Mouse (Mus musculus): ENCODE data around the gene Gm37240.

Gene Gm37240

DNA sequence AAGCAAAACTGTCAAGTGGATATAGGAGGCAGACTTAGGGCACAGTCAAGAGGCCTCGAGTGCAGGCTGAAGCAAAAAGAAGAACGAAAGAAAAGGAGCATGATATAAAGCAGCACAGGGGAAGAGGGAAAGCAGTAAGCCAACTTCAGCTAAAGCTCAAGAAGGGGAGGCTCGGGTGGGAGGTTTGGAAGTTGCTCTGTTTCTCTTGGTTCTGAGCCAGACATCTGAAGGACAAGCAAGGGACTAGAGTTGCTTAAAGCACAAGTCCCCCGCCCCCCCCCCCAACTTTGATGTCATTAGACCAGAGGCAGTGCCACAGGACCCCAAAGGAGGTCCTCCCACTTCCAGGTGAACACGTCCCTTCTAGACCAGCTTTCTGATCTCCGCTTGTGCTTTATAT, 433.3 kb downstream of the Gm37240 start:
- in situ Hi-C loops (cut with MboI; ENCODE audit: low sequenced_read_pairs) = no loop called here

GRCm38 (mm10) chr3:85449461-85449860, 437.9 kb downstream of the Gm37240 start:
- in situ Hi-C loops (cut with MboI; ENCODE audit: low sequenced_read_pairs) = no loop called here

DNA sequence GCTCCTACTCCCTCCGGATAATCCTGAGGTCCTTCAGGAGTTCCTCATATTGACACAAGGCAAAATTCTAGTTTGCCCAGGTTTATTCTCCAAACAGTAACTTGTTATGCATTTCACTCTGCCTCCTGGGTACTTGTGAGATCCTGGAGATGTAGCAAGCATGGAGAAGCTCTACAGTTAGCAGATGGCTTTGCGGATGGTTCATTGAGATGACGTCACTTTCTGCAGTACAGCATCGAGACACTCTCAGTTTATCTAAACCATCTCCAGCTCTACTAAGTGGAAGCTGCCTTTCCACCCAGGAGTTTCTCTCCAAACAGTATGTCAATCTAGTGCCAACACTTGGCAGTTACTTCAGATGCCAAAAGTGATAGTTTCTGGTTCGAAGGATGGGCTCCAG, 444.5 kb downstream of the Gm37240 start:
- in situ Hi-C loops (cut with MboI; ENCODE audit: low sequenced_read_pairs) = no loop called here

DNA sequence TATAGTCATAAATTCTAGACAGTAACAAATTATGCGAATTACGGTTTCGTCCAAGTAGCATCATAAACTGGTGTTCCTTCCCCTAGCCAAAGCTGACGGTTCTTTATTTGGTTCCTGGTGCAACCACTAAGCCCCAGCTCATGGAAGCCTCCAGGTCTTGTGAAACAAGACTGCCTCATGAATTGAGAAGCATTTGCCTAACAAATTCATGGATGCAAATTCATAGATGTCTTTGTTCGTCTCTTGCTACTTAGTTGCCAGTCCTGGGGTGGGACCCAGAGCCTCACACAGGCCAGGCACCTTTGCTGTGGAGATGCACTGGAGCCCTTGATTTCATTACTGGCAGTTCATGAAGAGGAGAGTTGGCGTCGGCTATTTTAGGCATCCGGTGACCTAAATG, 445.1 kb downstream of the Gm37240 start:
- in situ Hi-C loops (cut with MboI; ENCODE audit: low sequenced_read_pairs) = no loop called here

- in situ Hi-C loops (cut with MboI; ENCODE audit: low sequenced_read_pairs) = no loop called here
Observed at GRCm38 (mm10) chr3:85435406-85435805, 451.9 kb downstream of the Gm37240 start.

- in situ Hi-C loops (cut with MboI; ENCODE audit: low sequenced_read_pairs) = no loop called here
Observed at GRCm38 (mm10) chr3:85431208-85431607, 456.1 kb downstream of the Gm37240 start.

DNA sequence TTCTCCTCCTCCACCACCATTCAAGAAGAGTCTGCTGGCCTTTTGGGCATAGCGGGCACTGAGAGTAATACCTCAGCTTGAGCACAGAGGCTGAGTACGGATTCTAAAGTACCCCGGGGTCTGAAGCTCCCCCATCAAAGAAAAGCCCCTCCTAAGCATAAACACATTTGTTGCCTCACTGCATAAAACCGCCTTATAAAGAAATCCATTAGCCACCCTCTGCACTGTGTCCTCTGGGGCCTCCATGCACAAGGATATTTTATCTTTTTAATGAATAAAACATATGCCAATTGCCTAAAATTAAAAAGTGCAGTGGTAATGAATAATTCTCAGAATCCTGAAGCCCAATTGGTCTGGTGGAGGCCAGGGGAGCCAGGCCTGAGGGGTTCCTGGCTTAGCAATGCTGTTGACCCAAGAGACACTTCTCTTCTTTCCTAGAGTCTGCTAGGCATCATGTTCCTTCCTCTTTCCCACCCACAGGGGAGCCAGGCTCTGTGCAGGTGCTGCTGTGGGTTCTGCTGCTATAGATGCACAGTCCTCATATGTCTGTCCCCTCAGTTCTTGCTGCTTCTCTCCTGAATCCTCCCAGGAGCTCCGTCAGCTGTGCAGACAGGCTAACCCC, 463.8 kb downstream of the Gm37240 start:
- in situ Hi-C loops (cut with MboI; ENCODE audit: low sequenced_read_pairs) = no loop called here

DNA sequence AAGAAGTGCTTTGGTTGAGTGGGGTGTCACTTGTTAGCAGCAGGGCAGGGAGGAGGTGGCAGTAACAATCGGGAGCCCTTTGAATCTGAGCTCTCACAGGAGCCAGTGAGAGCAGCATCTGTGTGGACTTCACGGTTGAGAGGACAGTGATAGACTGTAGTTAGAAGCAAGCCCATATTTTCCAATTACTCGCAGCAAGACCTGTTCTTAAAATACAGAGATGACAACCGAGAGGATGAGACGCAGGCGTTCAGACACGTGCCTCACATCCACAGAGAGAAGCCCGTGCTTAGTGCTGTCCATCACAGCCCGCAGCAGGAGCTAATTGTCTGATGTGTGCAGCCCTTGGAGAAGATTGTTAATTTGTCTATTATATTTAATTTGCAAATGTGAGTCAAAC, 465.9 kb downstream of the Gm37240 start:
- in situ Hi-C loops (cut with MboI; ENCODE audit: low sequenced_read_pairs) = no loop called here

- in situ Hi-C loops (cut with MboI; ENCODE audit: low sequenced_read_pairs) = no loop called here
Observed at GRCm38 (mm10) chr3:85417663-85418062, 469.7 kb downstream of the Gm37240 start.

DNA sequence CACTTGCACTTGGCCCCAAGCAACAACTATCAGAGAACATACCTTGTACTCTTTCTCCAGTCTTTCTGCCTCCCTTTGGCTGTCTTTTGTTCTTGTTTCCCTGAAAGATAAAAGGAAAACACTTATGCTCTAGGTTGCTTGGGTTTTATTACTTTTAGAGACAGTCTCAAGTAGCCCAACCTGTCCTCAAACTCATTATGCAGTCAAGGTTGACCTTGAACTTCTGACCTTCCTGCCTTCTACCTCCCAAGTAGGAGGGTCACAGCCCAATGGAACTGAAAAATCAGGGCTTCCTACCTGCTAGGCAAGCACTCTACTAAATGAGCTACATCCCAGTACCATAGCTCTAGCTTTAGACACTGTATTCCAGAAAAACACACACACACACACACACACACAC, 488.5 kb downstream of the Gm37240 start:
- in situ Hi-C loops (cut with MboI; ENCODE audit: low sequenced_read_pairs) = no loop called here

DNA sequence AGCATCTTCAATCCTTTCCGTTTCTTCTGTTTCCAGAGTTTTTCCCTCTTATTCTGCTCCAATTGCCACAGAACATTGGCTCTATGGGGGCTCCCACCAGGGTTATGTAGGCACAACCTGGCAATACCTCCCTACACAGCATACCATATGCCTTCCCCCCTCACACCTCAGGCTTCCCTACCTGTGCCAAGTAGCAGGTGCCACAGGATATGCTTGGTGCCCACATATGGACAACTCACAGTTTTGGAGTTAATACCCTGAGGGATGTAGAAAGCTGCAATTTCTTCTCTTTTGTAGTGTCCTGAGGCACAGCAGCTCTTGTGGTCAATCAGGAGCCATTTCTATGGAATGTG, 488.9 kb downstream of the Gm37240 start:
- in situ Hi-C loops (cut with MboI; ENCODE audit: low sequenced_read_pairs) = no loop called here

DNA sequence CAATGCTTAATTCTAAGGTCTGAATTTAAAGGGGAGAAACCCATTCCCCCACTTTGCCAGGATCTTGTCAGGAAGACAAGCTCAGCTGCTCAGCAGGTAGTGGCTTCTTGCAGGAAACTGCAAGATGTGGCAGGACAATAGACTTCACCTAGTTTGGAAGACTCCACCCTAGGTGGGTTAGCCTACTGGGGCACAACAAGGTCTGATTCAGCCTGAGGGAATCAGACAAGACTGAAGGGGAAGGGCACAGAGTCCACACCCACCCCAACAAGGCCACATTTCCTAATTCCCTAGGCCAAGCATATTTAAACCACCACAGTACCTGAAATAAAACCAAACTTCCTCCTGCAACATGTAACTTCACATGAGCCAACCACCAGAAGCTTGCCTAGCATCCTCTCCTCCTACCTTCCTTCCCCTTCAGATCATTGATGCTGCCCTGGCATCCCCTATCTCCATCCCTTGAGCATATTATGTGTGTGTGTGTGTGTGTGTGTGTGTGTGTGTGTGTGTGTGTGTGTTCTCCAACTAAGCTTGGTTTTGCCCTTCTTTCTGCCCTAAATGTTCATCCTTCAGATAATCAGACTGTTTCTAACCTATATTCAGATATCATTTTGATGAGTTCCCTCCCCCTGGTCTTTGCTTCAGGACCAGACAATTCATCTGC, 489.4 kb downstream of the Gm37240 start:
- in situ Hi-C loops (cut with MboI; ENCODE audit: low sequenced_read_pairs) = no loop called here

DNA sequence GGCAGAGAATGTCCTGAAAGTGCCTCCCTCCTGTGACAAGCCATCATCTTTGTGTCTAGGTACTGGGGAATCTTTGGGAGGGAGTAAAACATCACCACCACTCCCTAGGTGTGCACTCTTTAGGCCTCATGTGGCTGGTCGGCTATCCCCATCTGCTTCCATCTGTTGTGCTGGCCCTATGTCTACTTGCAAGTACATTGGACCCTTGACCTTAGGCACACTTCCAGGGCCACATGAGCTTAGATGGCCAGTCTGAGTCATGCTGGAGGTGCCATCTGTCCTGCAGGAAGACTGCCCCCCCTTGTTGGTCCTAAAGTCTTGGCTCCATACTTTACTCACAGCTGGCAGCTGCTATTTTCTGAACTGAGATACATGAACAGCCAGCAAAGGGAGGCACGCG, 493.9 kb downstream of the Gm37240 start:
- in situ Hi-C loops (cut with MboI; ENCODE audit: low sequenced_read_pairs) = no loop called here

DNA sequence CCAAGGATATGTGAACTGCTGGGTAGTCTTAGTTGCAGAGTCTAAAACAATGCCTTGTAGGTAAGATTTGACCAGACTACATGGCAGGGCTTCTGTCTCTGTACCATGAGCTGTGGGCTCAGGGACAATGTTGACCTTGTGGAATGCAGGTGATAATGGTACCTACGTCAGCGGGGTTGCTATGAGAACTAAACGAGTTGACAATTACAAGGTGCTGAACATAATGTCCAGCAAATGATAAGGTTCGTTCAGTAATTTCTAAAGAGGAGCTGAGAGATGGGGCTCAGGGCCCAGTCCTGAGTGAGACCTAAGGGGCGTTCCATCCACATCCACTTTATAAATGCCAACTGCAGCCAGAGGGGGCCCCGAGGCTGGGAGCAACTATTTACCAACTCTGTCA, 495.6 kb downstream of the Gm37240 start:
- in situ Hi-C loops (cut with MboI; ENCODE audit: low sequenced_read_pairs) = no loop called here

- in situ Hi-C loops (cut with MboI; ENCODE audit: low sequenced_read_pairs) = no loop called here
Observed at GRCm38 (mm10) chr3:85391111-85391510, 496.2 kb downstream of the Gm37240 start.

- in situ Hi-C loops (cut with MboI; ENCODE audit: low sequenced_read_pairs) = no loop called here
Observed at GRCm38 (mm10) chr3:85385371-85385770, 501.9 kb downstream of the Gm37240 start.

DNA sequence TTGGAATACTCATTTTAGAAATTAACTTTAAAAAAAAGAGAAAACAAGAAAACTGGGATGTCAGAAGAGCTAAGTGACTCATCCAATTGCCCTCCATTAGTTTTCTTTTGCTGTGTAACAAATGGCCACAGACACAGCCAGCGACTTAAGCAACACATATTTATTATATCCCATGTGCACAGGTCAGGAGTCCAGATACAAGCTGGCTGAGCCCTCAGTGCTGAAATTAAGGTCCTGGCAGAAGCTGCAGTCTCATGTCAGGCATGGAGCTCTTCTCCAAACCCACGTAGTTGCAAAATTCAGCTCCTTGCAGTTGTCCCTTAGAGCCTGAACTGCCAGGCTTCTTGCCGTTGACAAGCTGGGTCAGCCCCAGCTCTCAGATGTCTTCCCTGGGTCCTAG, 504.0 kb downstream of the Gm37240 start:
- in situ Hi-C loops (cut with MboI; ENCODE audit: low sequenced_read_pairs) = no loop called here

DNA sequence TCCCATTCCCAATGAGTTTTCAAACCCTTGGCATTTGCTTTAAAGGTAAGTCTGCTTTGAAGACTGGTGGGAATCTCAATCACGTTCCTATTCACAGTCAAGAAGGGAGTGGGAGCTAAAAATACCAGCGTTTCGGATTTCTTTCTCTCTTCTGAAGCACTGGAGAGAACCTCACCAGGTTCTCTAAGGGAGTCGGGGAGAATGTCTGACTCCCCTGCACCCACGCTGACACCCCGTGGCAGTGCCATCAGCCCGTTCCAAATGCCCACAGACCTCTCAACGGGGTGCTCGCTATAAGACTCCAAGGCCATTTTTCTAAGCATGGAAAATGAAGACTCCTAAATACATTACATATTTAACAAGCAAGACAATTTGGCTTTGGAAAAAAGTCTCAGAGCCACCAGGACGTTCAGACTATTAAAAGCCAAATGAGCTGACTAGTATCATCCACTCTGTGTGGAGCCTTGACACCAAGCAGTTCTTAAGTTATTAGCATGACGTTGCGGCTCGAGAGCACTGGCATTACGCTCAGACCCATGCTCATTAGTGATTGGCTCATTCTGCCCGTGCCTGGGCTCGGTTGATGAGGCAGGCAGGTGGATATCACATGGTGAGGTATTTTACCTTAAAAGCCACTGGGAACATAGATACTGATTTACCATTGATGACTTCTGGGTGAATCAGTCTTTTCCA, 508.5 kb downstream of the Gm37240 start:
- in situ Hi-C loops (cut with MboI; ENCODE audit: low sequenced_read_pairs) = no loop called here

DNA sequence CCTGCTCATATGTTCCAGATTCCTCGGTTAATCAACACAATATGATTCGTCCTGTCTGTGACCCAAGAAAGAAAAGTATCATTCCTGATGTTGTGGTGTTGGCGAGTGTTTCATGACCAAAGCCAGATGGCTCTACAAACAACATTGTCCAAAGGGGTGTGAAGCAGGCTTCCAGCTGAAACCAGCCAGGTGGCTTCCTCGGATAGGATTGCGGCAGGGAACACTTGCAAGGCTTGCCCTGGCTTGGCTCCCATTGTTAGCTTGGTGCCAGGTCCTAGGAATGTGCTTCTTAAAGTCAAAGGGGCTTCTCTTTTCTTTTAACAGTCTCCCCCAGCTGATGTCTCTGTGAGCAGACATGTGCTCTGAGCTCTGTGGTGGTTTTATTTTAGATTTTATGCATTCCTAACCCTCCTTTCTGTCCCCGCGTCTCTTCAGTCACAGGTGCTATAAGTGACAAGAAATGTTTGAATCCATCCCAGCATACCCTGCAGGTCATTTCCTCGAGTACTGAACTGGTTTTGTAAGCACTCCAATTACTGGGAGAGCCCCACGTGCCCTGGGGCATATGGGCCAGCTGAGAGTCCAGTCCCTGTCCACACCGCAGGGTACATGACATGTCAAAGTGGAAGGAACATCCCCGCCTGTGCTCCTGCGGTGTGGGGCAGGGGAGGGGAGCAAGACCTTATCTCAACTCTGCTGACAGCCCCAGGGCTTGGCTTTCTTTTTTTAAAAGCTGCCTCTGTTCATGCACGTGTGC, 509.2 kb downstream of the Gm37240 start:
- in situ Hi-C loops (cut with MboI; ENCODE audit: low sequenced_read_pairs) = no loop called here

- in situ Hi-C loops (cut with MboI; ENCODE audit: low sequenced_read_pairs) = no loop called here
Observed at GRCm38 (mm10) chr3:85377505-85377904, 509.8 kb downstream of the Gm37240 start.

GRCm38 (mm10) chr3:85376541-85376940, 510.8 kb downstream of the Gm37240 start:
- in situ Hi-C loops (cut with MboI; ENCODE audit: low sequenced_read_pairs) = no loop called here

GRCm38 (mm10) chr3:85373039-85373438, 514.3 kb downstream of the Gm37240 start:
- in situ Hi-C loops (cut with MboI; ENCODE audit: low sequenced_read_pairs) = no loop called here
